Mouse (Mus musculus) macrophage (primary cell): Measurements from ENCODE around the gene Pfkfb3. TPM values are rescaled to one million over a fixed set of nuclear protein-coding genes. Genes with fewer than 3 reads are reported as not detected.

Experiments
- H3K27ac ChIP-seq: fragments of 350-480 bp; formaldehyde crosslinking; 2 replicates; pipeline ENCODE4 v1.9.0; 2021
- H3K36me3 ChIP-seq: fragments of 350-480 bp; formaldehyde crosslinking; 2 replicates; pipeline ENCODE4 v1.9.0; 2021; ENCODE audit errors: inconsistent target
- H3K4me3 ChIP-seq: fragments of 350-480 bp; formaldehyde crosslinking; 2 replicates; pipeline ENCODE4 v1.9.0; 2021; ENCODE audit errors: inconsistent target
- H3K79me2 ChIP-seq: fragments of 350-480 bp; formaldehyde crosslinking; 2 replicates; pipeline ENCODE4 v1.9.0; 2021; ENCODE audit errors: inconsistent target
- WGBS: methylation state at CpG from one replicate; pipeline ENCODE4 v1.1.7; 2026; ENCODE audit warnings: inconsistent platforms; ENCODE audit not compliant: missing documents; 5-methylcytosine and 5-hydroxymethylcytosine counted together
- polyA plus RNA-seq: library from polyadenylated mRNA; stranded (reverse); fragments of 250-400 nt; gene quantifications from 3 replicates; pipeline ENCODE4 v1.2.4, GENCODE M21; 2018; ENCODE audit warnings: inconsistent platforms

Gene Pfkfb3
- polyA plus RNA-seq, 1 experiment from 2014 or later: 38.1 TPM

DNA sequence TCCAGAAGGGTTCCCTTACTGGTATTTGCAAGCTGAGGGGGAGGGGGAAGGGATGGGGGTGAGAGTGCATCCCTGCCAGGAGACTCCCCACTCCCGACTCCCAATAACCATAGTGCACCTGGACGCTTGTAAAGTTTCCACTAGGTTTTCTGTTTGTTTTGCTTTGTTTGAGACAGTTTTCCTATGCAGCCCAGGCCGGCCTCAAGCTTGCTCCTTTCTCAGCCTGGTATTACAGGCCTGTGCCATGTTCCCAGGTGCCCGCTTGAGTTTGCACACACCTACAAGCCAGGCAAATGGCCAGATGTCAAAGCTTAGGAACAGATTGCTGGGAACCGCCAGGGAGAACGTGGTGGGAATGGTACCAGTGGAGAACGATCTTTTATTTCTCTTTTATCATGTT, 50.1 kb downstream of the Pfkfb3 start:
- Histone ChIP-seq H3K27ac (no peak overlapping the region), H3K36me3 (no peaks in the 10 kb centered on the region; the same call in 1 of the 2 replicates), H3K79me2 (peaks cover 24% of the 10 kb centered on the region), H3K4me3 (no peak overlapping the region; the same call in 1 of the 2 replicates)
- WGBS: 91% methylated on average over 7 of the region's 7 CpGs

DNA sequence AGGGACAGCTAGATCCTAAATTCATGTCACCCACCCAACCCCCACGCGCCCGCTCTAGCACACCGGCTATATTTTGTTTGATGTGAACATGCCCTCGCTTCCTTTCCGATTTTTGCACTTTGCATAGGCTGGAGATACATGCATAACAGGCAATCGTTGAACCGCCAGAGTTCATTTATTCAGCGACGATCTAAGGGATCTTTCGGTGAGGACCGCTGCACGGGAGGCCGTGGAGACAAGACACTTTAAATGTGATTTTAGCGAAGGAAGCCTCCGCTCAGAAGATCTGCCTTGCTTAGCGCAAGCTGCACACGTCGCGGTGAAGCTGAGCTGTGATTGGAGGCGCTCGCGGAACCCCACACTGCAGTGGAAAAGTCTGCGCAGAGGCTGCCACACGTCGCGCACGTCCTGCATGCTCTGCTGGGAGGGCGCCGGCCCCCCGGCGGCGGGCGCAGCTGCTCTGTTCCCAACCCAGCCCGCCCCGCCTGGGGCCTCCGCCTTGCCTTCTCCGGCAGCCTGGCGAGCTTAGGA, 50.9 kb downstream of the Pfkfb3 start:
- Histone ChIP-seq H3K4me3 (peak overlapping the region; percentile 73), H3K27ac (peak overlapping the region; percentile 59), H3K79me2 (peaks cover 31% of the 10 kb centered on the region), H3K36me3 (no peaks in the 10 kb centered on the region; the same call in 1 of the 2 replicates)
- WGBS: 10% methylated on average over 39 of the region's 39 CpGs

DNA sequence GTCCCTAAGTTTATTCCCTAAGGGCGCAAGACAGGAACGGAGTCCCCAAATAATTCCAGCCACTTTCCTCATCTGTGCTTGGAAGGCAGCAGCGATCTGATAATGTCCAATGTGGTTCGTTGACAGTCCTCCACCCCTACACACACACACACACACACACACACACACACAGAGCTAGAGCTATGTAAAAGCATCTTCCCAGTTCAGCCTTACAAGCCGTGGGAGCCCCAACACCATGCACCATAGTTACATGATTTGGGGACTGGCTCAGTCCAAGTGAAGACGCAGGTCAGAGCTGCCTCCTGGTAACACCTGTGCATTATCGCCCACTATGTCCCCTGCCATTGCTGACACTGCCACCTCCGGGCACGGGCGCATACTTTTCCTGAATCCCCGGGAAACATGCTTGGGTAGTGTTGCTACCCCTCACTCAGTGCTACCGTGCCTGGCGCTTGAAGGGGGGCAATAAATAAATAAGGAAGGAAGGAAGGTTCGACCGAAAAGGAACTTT, 51.6 kb downstream of the Pfkfb3 start:
- Histone ChIP-seq H3K27ac (peak overlapping the region; percentile 59), H3K79me2 (peaks cover 38% of the 10 kb centered on the region), H3K36me3 (no peaks in the 10 kb centered on the region; the same call in 1 of the 2 replicates), H3K4me3 (peak overlapping the region; percentile 73)
- WGBS: 8% methylated on average over 15 of the region's 15 CpGs

DNA sequence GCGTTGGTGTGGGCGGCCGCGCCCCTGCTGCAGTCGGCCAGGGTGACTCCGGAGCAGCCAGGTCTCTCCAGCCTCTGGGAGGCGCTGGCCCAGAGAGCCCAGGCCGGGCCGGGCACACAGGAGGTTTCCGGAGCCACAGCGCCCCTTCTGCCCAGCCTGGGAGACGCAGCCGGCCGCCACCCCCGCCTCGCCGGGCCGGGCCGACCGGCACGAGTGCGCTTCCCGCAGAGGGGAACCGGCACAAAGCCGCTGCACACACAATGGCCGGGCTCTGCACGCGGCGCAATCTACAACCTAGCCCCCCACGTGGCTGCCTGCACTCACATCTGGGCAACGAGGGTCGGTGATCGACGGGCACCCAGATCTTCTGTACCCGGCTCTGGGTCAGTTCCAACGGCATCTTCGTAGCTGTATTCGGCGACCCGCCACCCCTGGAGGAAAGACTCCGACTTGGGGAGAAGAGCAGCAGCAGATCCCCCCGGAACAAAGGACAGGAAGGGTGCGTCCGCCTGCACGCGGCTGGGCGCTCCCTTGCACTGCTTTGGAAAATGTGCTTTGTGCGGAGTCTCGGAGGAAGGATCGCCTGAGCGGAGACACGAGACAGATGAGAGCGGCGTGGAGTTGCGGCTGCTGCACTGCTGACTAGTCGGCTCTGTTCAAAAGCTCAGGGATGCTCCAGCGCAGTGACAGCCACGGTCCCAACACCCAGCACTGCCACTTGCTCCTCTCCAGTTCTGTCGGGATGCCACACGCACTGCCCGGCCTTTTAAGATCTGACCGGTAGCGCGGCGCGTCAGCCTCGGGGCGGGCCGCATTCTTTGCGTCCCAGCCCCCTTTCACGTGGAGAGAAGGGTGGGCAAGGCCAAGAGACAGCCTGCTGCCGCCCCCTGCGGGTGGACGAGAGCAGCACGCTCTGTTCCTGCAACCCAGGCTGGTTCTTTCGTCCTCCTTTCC, 52.3 kb downstream of the Pfkfb3 start:
- peaks cover 41% of the 10 kb centered on the region for H3K79me2 ChIP-seq
- WGBS: 1% methylated on average over 76 of the region's 76 CpGs
- H3K4me3 ChIP-seq: peak overlapping the region; percentile 73
- peak overlapping the region; percentile 75 for H3K27ac ChIP-seq
- no peaks in the 10 kb centered on the region; the same call in 1 of the 2 replicates for H3K36me3 ChIP-seq

DNA sequence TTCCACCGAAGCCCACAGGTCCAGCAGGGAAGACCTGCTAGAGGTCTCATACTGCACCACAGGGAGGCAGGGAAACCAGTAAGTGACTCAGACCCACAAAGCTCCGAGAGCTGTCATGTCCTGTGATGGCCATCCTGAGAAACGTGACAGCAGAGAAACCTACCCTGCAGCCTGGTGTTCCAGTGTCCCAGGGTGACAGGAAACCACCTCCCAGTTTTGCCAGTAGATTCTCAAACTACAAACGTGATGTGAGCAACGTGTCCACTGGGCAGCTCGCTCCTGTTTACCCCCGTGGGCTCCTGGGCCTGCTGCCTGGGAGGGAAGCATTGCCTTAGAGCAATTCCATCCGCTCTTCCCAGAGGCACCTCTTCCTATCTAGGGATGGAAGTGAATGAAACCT, 53.2 kb downstream of the Pfkfb3 start:
- H3K79me2 ChIP-seq: peaks cover 49% of the 10 kb centered on the region
- H3K4me3 ChIP-seq: peak overlapping the region; percentile 51
- WGBS: 37% methylated on average over 8 of the region's 8 CpGs
- H3K27ac ChIP-seq: peak overlapping the region; percentile 46
- H3K36me3 ChIP-seq: no peaks in the 10 kb centered on the region; the same call in 1 of the 2 replicates

DNA sequence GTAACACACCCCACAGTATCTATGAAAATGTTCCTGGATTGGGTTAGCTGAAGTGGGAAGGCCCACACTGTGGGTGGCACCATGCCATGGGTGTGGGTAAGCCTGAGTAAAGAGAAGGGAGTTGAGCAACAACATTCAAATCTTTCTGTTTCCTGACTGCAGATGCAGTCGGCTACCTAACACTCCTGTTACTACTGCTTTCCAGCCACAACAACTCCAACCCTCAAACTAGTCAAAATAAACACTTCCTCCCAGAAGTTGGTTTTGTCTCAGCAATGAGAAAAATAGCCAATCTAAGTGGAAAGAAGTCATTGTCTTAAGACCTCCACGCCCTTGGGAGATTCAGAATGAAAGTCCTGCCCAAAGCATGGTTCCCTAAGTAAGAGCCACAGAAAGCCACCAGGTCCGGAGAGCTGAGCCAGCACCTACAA, 57.3 kb downstream of the Pfkfb3 start:
- Histone ChIP-seq H3K79me2 (peaks cover 71% of the 10 kb centered on the region), H3K4me3 (no peak overlapping the region), H3K36me3 (peaks cover 23% of the 10 kb centered on the region), H3K27ac (peak overlapping the region; percentile 10; the same call in 1 of the 2 replicates)
- WGBS: 13% methylated on average over 2 of the region's 3 CpGs

DNA sequence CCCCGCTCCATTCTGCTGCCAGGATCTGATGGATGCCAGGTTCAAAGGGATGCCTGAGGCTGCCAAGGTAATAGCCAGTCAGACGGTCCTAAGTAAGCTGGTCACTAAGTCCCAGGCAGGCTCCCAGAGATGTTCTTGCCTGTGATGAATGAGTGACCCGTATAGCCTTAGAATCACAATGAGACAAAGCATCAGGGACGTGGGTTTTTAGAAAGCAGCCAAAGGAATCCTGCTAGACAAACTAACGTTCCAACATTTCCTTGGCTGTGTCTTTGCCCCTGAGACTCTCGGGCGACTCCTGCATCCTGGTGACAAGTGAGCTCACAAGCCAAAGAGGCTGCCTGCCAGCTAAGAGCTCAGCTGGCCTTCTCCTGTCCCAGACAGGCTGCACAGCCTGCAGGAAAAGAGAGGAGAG, 59.0 kb downstream of the Pfkfb3 start:
- Histone ChIP-seq H3K4me3 (no peak overlapping the region), H3K27ac (no peak overlapping the region), H3K36me3 (peaks cover 27% of the 10 kb centered on the region), H3K79me2 (peaks cover 58% of the 10 kb centered on the region)
- 95% methylated on average over 7 of the region's 7 CpGs for WGBS

DNA sequence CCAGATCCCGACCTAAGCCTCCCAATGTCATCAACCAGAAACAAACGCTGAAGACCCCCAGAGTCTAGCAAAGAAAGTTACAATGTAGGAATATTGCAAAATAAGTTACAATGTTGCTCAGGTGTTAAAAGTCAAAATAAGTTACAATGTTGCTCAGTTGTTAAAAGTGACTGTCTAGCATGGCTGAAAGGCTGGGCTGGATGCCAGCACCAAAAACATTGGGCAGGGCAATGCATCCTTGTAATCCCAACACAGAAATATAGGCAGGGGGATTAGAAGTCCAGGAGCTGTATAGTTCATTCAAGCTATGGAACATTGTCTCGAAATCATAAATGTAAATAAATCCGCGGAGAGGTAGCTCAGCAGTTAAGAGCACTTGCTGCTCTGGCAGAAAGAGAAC, 61.0 kb downstream of the Pfkfb3 start:
- H3K27ac ChIP-seq: no peak overlapping the region
- WGBS: 100% methylated on average over 5 of the region's 5 CpGs
- H3K4me3 ChIP-seq: no peak overlapping the region
- peaks cover 46% of the 10 kb centered on the region for H3K36me3 ChIP-seq
- H3K79me2 ChIP-seq: peaks cover 38% of the 10 kb centered on the region

DNA sequence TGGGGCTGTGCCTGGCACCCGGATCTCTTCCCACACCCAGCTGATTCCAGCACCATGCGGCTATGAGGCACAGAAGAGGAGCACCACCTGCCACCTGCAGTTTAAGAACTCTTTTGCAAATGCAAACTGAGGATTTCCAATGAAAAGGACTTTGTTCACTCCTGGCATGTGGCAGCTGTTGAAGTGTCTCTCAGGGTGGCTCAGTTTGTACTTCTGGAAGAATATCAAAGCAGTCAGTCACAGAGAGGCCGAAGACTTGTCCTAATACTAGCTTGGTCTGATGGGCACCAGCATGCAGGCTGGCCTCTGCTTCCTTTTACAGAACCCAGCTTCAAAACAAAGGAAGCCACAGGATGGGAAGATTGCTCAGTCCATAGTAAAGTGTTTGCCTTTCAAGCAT, 62.4 kb downstream of the Pfkfb3 start:
- Histone ChIP-seq H3K36me3 (peaks cover 60% of the 10 kb centered on the region), H3K27ac (no peak overlapping the region), H3K79me2 (peaks cover 30% of the 10 kb centered on the region), H3K4me3 (no peak overlapping the region)
- 94% methylated on average over 3 of the region's 3 CpGs for WGBS

DNA sequence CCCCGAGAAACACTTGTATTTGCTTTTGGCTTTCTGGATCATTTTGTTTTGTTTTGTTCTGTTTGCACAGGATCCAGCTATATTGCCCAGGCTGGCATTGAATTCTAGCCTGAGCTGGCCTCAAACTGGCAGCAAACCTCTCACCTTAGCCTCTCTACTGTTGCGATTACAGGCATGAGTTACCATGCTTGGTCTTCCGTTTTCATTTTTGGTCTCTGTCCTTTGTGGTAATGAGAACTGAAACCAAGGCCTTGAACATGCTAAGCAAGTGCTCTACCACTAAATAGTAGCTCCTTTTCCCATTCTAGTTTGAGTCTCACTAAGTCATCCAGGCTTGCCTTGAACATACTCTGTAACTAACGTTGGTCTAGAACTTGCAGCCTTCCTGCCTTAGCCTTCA, 63.3 kb downstream of the Pfkfb3 start:
- H3K36me3 ChIP-seq: peaks cover 69% of the 10 kb centered on the region
- peaks cover 21% of the 10 kb centered on the region for H3K79me2 ChIP-seq
- H3K27ac ChIP-seq: no peak overlapping the region
- no peak overlapping the region for H3K4me3 ChIP-seq
- WGBS: 75% methylated on average over 4 of the region's 4 CpGs

DNA sequence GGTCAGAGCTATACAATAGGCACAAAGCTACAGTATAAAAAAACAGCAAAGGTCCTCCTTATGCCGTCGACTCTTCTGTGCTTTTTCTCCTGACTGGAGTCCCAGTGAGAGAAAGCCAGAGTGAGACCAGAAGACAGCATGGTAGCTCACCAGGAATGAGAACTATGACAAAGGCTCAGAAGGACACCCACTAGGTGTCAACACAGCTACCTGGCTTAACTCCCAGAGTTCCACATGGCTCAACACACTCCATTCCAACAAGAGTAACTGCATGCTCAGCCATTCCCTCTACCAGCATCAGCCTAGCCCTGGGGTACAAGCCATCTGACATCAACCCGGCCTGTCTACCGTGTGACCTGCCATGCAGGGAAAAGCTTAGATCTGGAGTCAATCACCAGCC, 70.7 kb downstream of the Pfkfb3 start:
- 98% methylated on average over 4 of the region's 4 CpGs for WGBS
- Histone ChIP-seq H3K79me2 (no peaks in the 10 kb centered on the region), H3K27ac (no peak overlapping the region), H3K4me3 (no peak overlapping the region), H3K36me3 (peaks cover 93% of the 10 kb centered on the region)

DNA sequence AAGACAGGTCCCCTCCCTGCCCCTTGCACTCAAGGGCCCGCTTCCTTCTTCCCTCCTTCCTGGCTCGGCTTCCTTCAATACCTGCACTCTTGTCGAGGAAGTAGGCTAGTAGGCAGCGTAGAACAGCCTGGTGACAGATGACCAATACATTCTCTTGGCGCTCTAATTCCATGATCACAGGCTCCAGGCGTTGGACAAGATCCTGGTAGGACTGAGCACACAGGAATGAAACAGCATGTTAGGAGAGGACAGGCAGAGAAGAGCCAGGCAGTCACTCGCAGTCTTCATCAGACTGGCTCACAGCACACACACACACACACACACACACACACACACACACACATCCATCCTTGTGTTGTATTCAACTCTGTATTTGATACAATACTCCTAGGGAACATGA, 71.5 kb downstream of the Pfkfb3 start:
- no peak overlapping the region for H3K4me3 ChIP-seq
- no peaks in the 10 kb centered on the region for H3K79me2 ChIP-seq
- peaks cover 91% of the 10 kb centered on the region for H3K36me3 ChIP-seq
- WGBS: 89% methylated on average over 7 of the region's 7 CpGs
- no peak overlapping the region for H3K27ac ChIP-seq

DNA sequence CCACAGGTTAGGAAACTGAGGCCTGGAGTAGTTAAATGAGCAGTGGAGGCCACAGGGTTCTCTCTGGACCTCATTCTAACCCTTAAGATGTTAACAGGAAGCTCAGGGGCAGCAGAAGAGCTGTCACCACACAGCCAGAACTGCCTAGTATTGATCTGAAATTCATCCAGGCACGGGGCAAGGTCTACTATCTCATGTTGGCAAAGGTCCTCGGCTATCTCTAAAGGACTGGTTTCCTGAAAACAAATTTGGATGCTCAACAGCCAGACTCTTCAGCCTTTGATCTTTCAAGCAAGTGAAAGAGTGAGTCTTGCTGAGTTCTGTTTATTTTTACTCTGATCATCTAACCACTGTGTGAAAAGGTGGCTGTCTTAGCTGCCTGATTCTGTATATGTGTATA, 74.9 kb downstream of the Pfkfb3 start:
- Histone ChIP-seq H3K4me3 (no peak overlapping the region), H3K27ac (no peak overlapping the region), H3K36me3 (peaks cover 89% of the 10 kb centered on the region), H3K79me2 (no peaks in the 10 kb centered on the region)
- 91% methylated on average over 2 of the region's 2 CpGs for WGBS

DNA sequence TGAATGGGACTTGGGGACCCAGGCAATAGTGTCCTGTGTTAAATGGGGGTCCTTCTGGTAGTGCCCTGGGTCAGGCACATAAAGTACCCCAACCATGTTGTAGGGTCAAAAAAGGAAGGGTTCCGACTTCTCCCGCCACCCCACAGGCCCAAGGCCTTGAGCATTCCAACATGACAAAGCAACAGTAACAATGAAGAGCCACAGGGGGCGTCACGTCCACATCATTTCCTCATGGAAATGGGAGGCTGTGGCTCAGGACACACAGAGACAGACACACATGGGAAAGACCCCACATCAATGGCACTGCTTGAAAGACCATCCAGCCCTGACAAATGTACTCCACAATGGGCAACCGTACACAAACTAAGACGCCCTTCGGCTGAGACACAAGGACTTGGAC, 78.6 kb downstream of the Pfkfb3 start:
- WGBS: 97% methylated on average over 7 of the region's 7 CpGs
- Histone ChIP-seq H3K4me3 (no peak overlapping the region), H3K79me2 (no peaks in the 10 kb centered on the region), H3K27ac (no peak overlapping the region), H3K36me3 (peaks cover 84% of the 10 kb centered on the region)

DNA sequence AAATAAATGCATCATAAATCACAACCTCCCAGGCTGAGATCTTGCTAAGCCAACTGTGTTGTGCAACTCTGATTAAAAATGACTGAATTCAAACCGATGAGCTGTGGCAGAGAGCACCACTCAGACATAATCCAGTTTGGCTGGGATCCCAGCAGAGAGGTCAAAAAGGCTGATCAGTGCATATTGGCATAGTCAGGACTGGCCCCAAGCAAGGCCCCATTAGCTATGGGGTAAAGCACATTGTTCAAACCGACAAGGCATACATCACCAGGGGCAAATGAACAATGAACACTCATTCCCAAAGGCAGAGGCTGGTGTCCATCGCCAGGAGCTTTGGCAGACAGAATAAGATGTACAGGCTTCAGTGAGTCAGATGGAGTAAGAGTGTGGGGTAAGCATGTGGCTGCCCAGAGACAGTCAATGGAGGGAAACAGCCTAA, 89.2 kb downstream of the Pfkfb3 start:
- Histone ChIP-seq H3K79me2 (no peaks in the 10 kb centered on the region), H3K36me3 (no peaks in the 10 kb centered on the region; the same call in 1 of the 2 replicates), H3K4me3 (no peak overlapping the region), H3K27ac (no peak overlapping the region)
- 75% methylated on average over 3 of the region's 3 CpGs for WGBS
